Mouse (Mus musculus) spleen, adult 2 months (tissue): ENCODE data around the gene Cep112.

Experiments
- CTCF ChIP-seq: fragments of 200-500 bp; IDR thresholded peaks from 2 replicates; pipeline ENCODE4 v1.5.1; 2011; ENCODE audit warnings: mild to moderate bottlenecking, inconsistent platforms; ENCODE audit not compliant: insufficient read depth, insufficient read length, insufficient replicate concordance; ENCODE audit errors: extremely low read depth
- POLR2A ChIP-seq: fragments of 200-500 bp; IDR thresholded peaks from 2 replicates; pipeline ENCODE4 v1.6.1; 2011; ENCODE audit warnings: low read depth, low read length, inconsistent platforms

DNA sequence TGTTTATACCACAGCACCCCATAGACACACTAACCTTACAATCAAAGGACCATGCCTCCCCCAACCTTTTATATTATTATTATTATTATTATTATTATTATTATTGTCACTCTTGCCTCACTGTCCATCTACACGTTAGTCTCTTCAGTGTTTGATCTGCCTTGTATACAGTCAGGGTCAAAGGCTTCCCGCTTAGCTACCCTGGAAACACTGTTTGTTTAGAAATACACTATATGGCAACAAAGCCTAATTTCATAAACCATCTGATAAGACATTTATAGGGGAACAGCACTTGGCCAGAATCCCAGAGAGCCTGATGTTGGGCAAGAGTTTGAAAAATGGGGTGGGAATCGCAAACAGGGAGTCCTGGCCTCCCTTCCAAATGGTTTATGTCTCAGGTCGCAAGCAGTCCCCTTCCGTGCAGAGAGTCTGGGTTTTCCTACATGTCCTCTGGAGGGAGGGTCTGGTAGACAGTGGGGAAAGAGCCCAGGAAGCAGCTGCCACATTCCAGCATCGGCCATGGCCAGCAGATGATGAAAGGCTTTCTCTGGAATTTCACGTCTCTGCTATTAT, 451.7 kb downstream of the Cep112 start:
- TF ChIP-seq CTCF, result no peak
- TF ChIP-seq POLR2A, result no peak
